Mouse (Mus musculus): Measurements from ENCODE around the gene Gtf3c6.
A peak's percentile ranks its signal among the peaks of the same experiment; 100 is the strongest.

The Gtf3c6 gene

DNA sequence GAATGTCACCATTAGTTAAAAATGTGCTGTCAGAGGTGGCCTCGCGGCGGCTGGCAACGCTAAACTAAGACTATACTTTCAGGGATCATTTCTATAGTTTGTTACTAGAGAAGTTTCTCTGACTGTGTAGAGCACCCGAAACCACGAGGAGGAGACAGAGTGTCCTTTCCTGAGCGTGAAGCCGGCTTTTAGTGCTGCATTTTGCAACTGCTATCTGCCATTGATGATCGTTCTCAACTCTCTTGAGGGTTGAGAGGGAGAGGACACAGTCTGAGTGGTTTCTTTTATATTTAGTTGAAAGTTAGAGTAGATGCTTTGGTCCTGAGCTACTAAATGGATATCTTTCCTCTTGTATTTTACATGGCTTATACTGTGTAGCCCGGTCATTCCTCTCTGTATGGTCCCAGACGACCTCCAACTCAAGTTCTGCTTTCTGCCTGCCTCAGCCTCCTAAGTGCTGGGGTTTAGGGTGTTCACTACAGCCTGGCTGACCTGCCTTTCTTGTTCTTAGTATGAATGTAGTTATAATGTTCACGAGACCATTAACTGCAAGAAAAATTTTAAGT lies 576 bp upstream of the Gtf3c6 start:
- peak; percentile 95 for DNase-seq

DNA sequence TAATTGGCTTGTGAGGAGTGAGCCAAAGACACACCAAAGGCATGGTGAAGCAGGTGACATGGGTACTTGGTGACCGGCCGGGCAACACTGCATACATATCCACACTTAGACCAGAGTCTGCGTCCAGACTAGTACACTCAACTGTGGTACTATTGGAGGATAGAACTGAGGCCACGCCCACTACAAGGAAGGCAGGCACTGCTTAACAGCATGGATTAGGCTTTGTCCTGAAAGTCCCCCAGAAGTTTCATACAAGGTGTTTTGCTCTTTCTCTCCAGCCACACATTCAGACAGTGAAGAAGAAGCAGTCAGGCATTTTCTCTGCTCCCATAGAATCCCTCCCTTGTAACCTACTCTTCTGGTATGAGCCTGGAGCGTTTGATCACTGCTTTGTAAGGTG lies 1.2 kb downstream of the Gtf3c6 start:
- peak; percentile 73 for DNase-seq

DNA sequence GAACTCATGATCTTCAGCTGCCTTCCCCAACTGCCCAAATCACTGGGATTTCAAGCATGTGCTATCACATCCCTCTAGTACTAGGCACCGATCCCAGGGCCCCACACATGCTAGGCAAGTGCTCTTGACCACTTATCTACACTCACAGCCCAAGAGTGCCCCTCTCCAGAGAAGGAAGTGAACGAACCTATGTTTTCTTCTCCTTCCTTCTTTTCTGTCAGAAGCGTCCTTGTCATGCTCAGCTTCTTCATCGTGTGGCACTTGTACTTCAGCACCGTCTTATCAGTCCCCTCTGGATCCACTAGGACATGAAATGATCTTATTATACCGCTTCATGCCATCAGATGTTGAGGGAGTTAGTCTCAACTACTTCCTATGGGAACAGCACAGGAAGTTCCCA lies 6.9 kb downstream of the Gtf3c6 start:
- DNase-seq, result no peak

DNA sequence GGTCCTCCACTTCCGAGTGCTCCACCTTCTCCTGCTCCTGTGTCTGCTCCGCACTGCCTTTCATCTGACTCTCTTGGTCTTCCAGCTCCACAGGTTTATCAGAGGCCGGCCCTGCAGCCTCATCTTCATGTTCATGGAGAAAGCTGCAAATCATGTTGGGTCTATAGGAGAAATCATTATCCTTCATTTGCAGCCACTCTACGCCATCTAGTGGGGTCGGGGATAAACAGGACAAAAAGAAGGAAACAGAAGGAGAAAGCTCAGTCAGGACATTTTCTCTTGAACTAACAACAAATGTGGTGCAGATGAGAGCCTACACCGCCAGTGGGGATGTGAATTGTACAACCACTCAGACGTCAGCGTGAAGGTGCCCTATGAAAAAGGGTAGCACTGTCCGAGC lies 8.3 kb downstream of the Gtf3c6 start:
- DNase-seq, result peak; percentile 26

DNA sequence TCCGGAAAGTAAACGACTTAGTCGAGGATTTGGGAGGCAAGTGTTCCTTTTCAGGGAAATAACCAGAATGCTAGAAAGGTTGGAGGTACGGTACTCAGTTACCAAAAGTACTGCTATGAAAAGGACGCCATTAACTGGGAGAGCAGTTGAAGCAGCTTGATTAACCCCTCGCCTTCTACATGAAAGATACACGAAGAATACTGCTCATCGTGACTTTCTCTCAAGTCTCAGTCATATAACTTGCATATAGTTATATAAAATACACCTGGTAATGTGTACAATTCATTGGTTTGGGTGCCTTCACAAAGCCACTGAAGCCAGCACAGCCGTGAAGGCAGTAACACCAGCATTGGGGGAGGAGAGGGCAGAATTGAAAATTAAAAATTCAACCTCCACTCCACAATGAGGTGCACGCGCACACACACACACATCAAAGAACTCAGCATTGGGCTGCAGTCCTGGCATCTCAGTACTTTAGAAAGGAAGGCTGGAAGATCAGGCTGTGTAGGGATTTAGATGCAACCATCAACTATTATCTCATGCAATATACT lies 10.7 kb downstream of the Gtf3c6 start:
- DNase-seq, result no peak

DNA sequence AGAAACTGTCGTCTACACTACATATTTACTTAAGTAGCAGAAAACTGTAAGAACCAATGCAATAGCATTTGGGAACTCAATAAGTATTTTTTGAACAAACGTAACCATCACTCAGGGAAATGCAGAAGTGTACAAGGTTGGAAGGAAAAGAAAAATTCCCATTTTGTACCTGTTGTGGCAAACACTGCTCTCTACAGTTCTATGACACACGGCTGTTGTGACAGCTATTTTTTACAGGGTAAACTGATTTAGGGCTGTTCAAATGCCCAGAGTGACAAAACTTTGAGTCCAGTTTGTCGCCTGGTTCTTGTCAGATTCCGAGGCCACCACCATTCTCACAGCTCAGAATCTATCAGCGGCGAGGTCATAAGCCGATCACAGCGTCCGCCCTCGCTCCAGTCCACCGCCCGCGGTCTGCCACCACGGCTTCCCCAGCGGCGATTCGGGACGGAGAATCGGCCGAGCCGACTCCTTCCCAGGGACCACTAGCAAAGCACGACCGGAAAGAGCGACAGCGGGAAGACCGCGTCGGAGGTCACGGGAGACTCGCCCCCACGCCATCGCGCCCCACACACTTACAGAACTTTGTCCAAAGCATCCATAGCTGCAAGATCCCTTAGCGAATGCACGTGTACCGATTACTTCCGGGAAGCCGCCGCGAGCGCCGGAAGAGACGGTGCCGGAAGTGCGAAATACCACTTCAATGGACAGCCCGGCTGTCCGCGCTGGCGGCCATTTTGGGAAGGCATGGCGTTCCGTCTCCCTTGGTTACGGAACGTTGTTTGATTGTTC lies 11.3 kb downstream of the Gtf3c6 start, which contains the start of gene Rpf2:
TSS of gene Rpf2 (minus strand) at position 663 of the 792 bp plus-strand sequence.
- DNase-seq, result peak; percentile 94

DNA sequence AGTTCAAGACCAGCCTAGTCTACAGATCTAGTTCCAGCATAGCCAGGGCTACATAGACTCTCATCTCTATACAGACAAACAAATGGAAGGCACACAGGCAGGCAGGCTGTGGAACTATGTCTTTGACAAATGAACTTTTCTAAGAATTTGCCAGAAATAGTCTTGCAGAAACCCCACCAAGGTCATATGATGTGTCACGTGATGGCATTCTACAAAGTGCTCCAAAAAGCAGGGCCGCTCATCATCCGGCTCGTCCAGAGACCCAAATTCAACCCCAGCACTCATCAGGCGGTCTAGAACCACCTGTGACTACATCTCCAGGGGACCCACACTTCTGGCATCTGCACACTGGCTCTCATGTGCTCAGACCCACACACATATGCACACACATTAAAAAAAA lies 20.1 kb downstream of the Gtf3c6 start:
- no peak for DNase-seq

DNA sequence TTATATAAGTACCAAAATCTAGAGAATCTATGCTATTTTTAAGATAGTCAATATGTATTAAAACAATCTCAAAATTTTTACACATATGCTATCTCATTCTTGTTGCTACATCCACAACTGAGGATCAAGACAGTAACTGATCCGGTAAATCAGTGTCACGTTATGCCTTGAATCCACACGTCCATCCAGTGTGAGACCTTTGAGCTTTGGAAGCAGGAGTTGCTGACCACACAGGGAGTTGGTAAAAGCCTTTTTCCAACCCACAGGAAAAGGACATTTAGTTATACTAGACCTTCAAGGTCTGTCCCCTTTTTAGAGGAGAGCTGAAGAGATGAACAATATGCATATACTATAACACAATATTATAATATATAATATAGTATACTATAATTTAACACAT lies 24.7 kb downstream of the Gtf3c6 start:
- no peak for DNase-seq

DNA sequence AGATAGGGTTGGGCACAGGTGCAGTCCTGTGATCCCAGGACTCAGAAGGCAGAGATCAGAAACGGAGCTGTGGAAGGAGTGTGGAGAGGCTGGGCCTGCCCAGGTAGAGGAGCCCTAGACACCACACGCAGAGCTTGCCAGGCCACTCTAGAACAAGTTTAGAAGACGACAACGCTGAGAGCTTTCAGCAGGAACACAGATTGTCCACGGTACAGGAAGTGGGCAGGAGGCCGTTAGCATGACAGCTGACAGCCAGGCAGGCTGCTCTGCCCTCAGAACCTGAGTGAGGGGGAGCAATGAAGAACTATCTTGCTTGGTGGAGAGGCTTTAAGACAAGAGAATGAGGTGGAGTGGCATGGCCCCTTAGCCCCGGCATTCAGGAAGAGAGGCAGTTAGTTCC lies 25.5 kb downstream of the Gtf3c6 start:
- no peak for DNase-seq

DNA sequence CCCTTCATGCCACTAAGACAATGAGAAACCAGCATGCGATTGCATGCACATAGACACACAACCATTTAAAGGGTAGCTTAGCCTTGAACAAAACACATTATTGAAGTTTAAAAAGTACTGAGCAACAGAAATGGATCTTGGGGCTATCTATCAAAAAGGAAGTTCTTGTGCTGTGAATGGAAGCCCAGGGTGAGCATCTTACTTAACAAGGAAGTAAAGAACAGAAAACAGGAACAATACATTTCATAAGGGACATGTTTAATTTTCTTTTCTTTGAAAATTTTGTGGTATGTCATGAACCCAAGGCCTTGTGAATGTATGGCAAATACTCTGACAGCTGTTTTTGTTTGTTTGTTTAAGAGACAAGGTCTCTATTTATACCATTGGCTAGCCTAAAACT lies 28.2 kb downstream of the Gtf3c6 start:
- no peak for DNase-seq

DNA sequence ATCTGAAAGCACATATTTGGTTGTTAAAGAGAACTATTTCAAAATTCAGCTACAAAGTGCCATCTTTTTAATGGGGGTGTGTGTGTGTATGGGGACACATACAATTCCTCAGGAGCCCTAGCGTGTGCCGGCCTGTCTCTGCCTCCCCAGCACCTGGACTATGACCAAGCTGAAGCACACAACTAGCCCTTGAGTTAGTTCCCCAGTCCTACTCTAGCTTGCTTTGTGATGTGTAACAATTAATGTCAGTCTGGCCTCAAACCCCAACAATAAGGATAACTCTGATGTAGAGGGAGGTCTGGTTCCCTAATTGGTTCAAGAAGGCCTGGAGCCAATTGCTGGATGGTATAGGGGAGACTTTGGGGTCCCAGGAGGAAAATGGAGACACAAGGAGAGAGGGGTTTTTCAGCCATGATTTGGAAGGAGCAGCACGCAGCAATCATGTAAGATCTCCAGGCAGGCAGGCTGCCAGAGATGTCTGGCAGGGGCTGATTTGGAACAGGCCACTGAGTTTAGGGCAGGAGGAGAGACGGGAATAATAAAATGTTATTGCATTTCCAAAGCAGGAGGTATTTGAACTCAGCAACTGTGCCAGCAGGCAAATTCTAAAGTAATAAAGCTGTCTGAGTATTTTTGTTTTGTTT lies 30.1 kb downstream of the Gtf3c6 start:
- DNase-seq, result no peak

DNA sequence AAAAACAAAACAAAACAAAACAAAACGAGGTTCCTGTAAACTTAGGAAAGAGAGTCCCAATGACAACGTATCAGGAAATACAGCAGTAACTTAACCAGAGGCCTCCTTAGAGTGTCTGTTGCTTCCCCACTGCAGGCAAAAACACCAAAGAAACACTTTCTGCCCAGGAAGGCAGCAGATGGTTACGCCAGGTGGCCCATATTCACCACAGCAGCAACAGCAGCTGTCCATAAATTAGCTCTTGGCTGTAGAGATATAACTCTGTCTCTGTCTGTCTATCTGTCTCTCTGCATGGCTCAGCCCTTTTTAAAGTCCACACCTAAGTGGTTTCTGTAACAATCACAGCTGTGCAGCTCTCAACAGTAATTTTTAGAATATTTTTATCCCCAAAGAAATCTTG lies 39.0 kb downstream of the Gtf3c6 start:
- DNase-seq, result peak; percentile 4

DNA sequence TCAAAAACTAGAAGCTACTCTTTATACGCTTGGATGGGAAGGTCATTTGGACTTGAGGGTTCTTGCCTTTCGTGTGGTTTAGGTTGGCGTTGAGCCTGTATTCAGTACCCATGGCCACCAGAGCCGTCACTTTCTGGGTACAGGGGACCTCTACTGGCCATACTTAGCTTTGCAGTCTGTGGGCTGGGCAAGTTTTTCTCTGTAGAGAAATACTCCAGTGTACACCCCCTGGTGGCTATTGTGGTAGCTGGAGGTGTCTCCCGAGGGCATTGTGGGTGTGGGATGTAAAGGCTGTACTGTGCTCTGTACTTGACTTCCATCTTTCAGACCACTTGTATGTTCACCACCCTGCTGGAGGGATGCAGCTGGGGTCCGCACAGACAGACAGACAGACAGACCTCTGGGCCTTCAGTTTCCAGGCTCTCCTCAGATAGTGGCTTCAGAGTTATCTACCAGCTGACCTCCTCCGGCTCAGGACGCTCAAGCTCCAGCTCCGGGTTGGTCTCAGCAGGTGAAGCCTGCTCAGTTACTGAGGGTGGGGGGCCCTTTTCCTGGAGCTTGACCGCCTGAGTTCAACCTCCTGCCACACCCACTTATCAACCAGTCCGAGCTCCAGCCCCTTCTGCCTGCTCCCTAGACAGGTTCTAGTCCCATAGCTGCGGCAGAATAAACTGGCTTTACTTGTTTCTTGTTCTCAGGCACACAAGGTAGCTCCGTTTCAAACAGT lies 45.3 kb downstream of the Gtf3c6 start:
- peak; percentile 91 for DNase-seq
